Comparison of ENCODE assay signal across 10 mouse cellular contexts in genomic region chr5:53992616-53993015, GRCm38 (mm10). TPM values are rescaled to one million over a fixed set of nuclear protein-coding genes. Genes with fewer than 3 reads are reported as not detected.
DNase-seq lines count a peak whose midpoint lies in the region; ATAC-seq lines count a peak whose summit lies in the region.
"Had no signal": no experiment of that assay in that cellular context is flagged by ENCODE, and none has a peak within 500 bp of the region (broad histone marks: within the 10 kb centered on the region; RNA-seq: fewer than 3 reads in every experiment).

No protein-coding gene starts in this region.

- peak; percentile 24 for DNase-seq in kidney, adult 11 months
- peak; percentile 67 to 87 for DNase-seq in frontal cortex, adult 2 months (ENCODE audit: extremely low spot score in 1 of 2, low spot score in 1 of 2)
- DNase-seq in layer of hippocampus, adult 8-10 months (ENCODE audit: low spot score in 2 of 2), result peak; percentile 69 to 71
- peak; percentile 83 for DNase-seq in right cerebral cortex, postnatal 25 days
- DNase-seq in hindbrain, embryonic 14.5 days (ENCODE audit: low spot score), result no peak
- no peak for DNase-seq in heart, postnatal 25 days (ENCODE audit: low spot score)
- DNase-seq: heart, adult 18-20 months had no signal

- no peak for ATAC-seq in kidney, embryonic 16.5 days (ENCODE audit: low FRiP score, low TSS enrichment)
- ATAC-seq in hindbrain, embryonic 14.5 days (ENCODE audit: low FRiP score), result no peak; the same call in 1 of the 2 replicates
- ATAC-seq in heart, embryonic 11.5 days (replicated peaks; ENCODE audit: insufficient number of reproducible peaks, low FRiP score, low TSS enrichment), result no peak

- no peak overlapping the region for H3K9ac ChIP-seq in kidney, embryonic 16.5 days (replicated peaks; ENCODE audit: low read length)
- H3K9ac ChIP-seq in hindbrain, embryonic 14.5 days, result no peak overlapping the region
- no peak overlapping the region for H3K9ac ChIP-seq in heart, embryonic 11.5 days (ENCODE audit: low read depth, low read length)
- H3K9ac ChIP-seq: midbrain, embryonic 12.5 days had no signal

- H3K9me3 ChIP-seq in kidney, embryonic 16.5 days (ENCODE audit: low read length), result no peaks in the 10 kb centered on the region
- no peaks in the 10 kb centered on the region for H3K9me3 ChIP-seq in hindbrain, embryonic 14.5 days (ENCODE audit: control insufficient read depth, low read length)
- H3K9me3 ChIP-seq in heart, embryonic 11.5 days (replicated peaks; ENCODE audit: control insufficient read depth, low read length), result no peaks in the 10 kb centered on the region
- H3K9me3 ChIP-seq: midbrain, embryonic 12.5 days had no signal

- no peaks in the 10 kb centered on the region for H3K27me3 ChIP-seq in kidney, embryonic 16.5 days (ENCODE audit: insufficient read depth, low read length)
- H3K27me3 ChIP-seq in hindbrain, embryonic 14.5 days (ENCODE audit: control insufficient read depth, insufficient read depth, low read length), result no peaks in the 10 kb centered on the region
- H3K27me3 ChIP-seq in heart, embryonic 11.5 days (ENCODE audit: control insufficient read depth, insufficient read depth, low read length), result no peaks in the 10 kb centered on the region

- no peak overlapping the region for H3K4me3 ChIP-seq in kidney, embryonic 16.5 days (ENCODE audit: low read length)
- H3K4me3 ChIP-seq in hindbrain, embryonic 14.5 days (replicated peaks; ENCODE audit: low read length), result no peak overlapping the region
- no peak overlapping the region for H3K4me3 ChIP-seq in heart, embryonic 11.5 days (ENCODE audit: low read depth, low read length)
- H3K4me3 ChIP-seq: midbrain, embryonic 12.5 days had no signal

- H3K36me3 ChIP-seq in kidney, embryonic 16.5 days (ENCODE audit: insufficient read depth, low read length), result no peaks in the 10 kb centered on the region
- no peaks in the 10 kb centered on the region for H3K36me3 ChIP-seq in hindbrain, embryonic 14.5 days (replicated peaks; ENCODE audit: control insufficient read depth, insufficient read depth)
- no peaks in the 10 kb centered on the region for H3K36me3 ChIP-seq in heart, embryonic 11.5 days (ENCODE audit: control insufficient read depth, insufficient read depth, low read length)
- H3K36me3 ChIP-seq: midbrain, embryonic 12.5 days had no signal

- H3K4me2 ChIP-seq in kidney, embryonic 16.5 days (replicated peaks; ENCODE audit: low read depth, low read length), result no peak overlapping the region
- H3K4me2 ChIP-seq in hindbrain, embryonic 14.5 days (replicated peaks), result no peak overlapping the region
- H3K4me2 ChIP-seq in heart, embryonic 11.5 days, result no peak overlapping the region
- H3K4me2 ChIP-seq: midbrain, embryonic 12.5 days had no signal

- 35% methylated on average over 7 of the region's 7 CpGs for WGBS in kidney, embryonic 16.5 days
- WGBS in hindbrain, embryonic 14.5 days, result 49% methylated on average over 7 of the region's 7 CpGs
- WGBS in heart, embryonic 11.5 days (ENCODE audit: insufficient replicate concordance), result 70% methylated on average over 7 of the region's 7 CpGs

- no peak overlapping the region for H3K27ac ChIP-seq in kidney, embryonic 16.5 days (ENCODE audit: low read length)
- H3K27ac ChIP-seq in hindbrain, embryonic 14.5 days, result no peak overlapping the region
- no peak overlapping the region for H3K27ac ChIP-seq in heart, embryonic 11.5 days (ENCODE audit: low read depth, low read length)
- H3K27ac ChIP-seq: midbrain, embryonic 12.5 days had no signal

- intact Hi-C loops in heart, postnatal 25 days (cut with DNase I), result no loop called here

- peaks cover 23% of the 10 kb centered on the region for H3K4me1 ChIP-seq in kidney, embryonic 16.5 days (ENCODE audit: insufficient read depth, low read length)
- H3K4me1 ChIP-seq in hindbrain, embryonic 14.5 days (replicated peaks; ENCODE audit: control insufficient read depth, insufficient read depth, low read length), result peaks cover 5% of the 10 kb centered on the region; the same call in 1 of the 2 replicates
- H3K4me1 ChIP-seq in heart, embryonic 11.5 days (ENCODE audit: control insufficient read depth, insufficient read depth, low read length), result no peaks in the 10 kb centered on the region

RNA-seq across cellular contexts. Expression of gene Stim2, which starts 5.7 kb away (rescaled TPM):
- 18.0 and 19.6 TPM in 2 replicates for polyA plus RNA-seq in kidney, embryonic 16.5 days (2015; fragmentation: Nextera tagmentation; extraction: Ambion mirVana)
- polyA plus RNA-seq in frontal cortex, adult 2 months (2012; rRNA removed), result 28.3 and 28.8 TPM in 2 replicates
- 100 to 1,000 TPM; 129 to 184 (median 146) TPM for total RNA-seq in layer of hippocampus, adult 8-10 months (2022)
- polyA plus RNA-seq in hindbrain, embryonic 14.5 days (2014; fragmentation: Nextera tagmentation; extraction: Ambion mirVana), result 36.2 and 36.4 TPM in 2 replicates
- polyA plus RNA-seq in heart, embryonic 11.5 days (2014; fragmentation: Nextera tagmentation; extraction: Ambion mirVana), result 9.9 and 16.1 TPM in 2 replicates
- 10 to 100 TPM; 12.4 to 16.6 TPM for total RNA-seq in heart, postnatal 25 days (2021)

Comparison
In these comparisons a context has a peak if more than half of its experiments do, and no peak if none do; other contexts are left out.
1. DNase-seq: peak in kidney, adult 11 months (single experiment), frontal cortex, adult 2 months (2 of 2), layer of hippocampus, adult 8-10 months (2 of 2) and right cerebral cortex, postnatal 25 days (single experiment); none in hindbrain, embryonic 14.5 days (single experiment) and heart, postnatal 25 days (single experiment).